Mouse (Mus musculus) adrenal gland, adult 2 months (tissue): ENCODE data around the gene Syt7. TPM values are rescaled to one million over a fixed set of nuclear protein-coding genes. Genes with fewer than 3 reads are reported as not detected.
A peak's percentile ranks its signal among the peaks of the same experiment; 100 is the strongest.

Experiments
- DNase-seq: peaks from one replicate; pipeline ENCODE4 v3.0.0; 2021
- long read RNA-seq: library from polyadenylated mRNA; stranded (forward); transcript quantifications from one replicate; pipeline ENCODE4 v2.0.0, GENCODE M21; 2021
- polyA plus RNA-seq: library from polyadenylated mRNA; depleted of rRNA; stranded (reverse); fragments of >200 nt; gene quantifications from 2 replicates; pipeline ENCODE4 v1.2.3, GENCODE M21; 2012; rRNA removed
- total RNA-seq, 2 experiments: library from RNA; stranded (reverse); gene quantifications; 2 replicates each; pipeline ENCODE4 v1.2.3; 2021

Gene Syt7
- total RNA-seq (10 to 100 TPM; 27.2 to 38.3 TPM), polyA plus RNA-seq (12.2 and 13.5 TPM in 2 replicates)
- long read RNA-seq, full-length matches to known transcripts = 3 of 7 reads
- long read RNA-seq, partial matches to known transcripts = 0 of 7 reads
- long read RNA-seq, other reads (novel, unspliced or antisense) = 4 of 7 reads

GRCm38 (mm10) chr19:10388615-10389313, at the start of gene Syt7:
TSS of gene Syt7 (plus strand) at chr19:10389090.
- peak; percentile 94 for DNase-seq

GRCm38 (mm10) chr19:10339271-10339670, 49.6 kb upstream of the Syt7 start:
- no peak for DNase-seq

GRCm38 (mm10) chr19:10340661-10341060, 48.2 kb upstream of the Syt7 start:
- DNase-seq = no peak

GRCm38 (mm10) chr19:10341152-10341551, 47.7 kb upstream of the Syt7 start:
- peak; percentile 23 for DNase-seq

GRCm38 (mm10) chr19:10341817-10342439, 47.0 kb upstream of the Syt7 start:
- DNase-seq = peak; percentile 85

GRCm38 (mm10) chr19:10343866-10344265, 45.0 kb upstream of the Syt7 start:
- DNase-seq = no peak

GRCm38 (mm10) chr19:10345696-10346095, 43.2 kb upstream of the Syt7 start:
- no peak for DNase-seq

GRCm38 (mm10) chr19:10347628-10348273, 41.1 kb upstream of the Syt7 start:
- no peak for DNase-seq

- DNase-seq = no peak
Measured at GRCm38 (mm10) chr19:10352218-10352617, 36.7 kb upstream of the Syt7 start.

GRCm38 (mm10) chr19:10354830-10355229, 34.1 kb upstream of the Syt7 start:
- DNase-seq = no peak

GRCm38 (mm10) chr19:10356845-10357503, 31.9 kb upstream of the Syt7 start:
- DNase-seq = peak; percentile 68

- no peak for DNase-seq
Measured at GRCm38 (mm10) chr19:10359105-10359946, 29.6 kb upstream of the Syt7 start.

GRCm38 (mm10) chr19:10362473-10363129, 26.3 kb upstream of the Syt7 start:
- no peak for DNase-seq

- no peak for DNase-seq
Measured at GRCm38 (mm10) chr19:10363869-10364268, 25.0 kb upstream of the Syt7 start.

- no peak for DNase-seq
Measured at GRCm38 (mm10) chr19:10366116-10366845, 22.6 kb upstream of the Syt7 start.

- no peak for DNase-seq
Measured at GRCm38 (mm10) chr19:10367802-10368201, 21.1 kb upstream of the Syt7 start.

- no peak for DNase-seq
Measured at GRCm38 (mm10) chr19:10369936-10370335, 19.0 kb upstream of the Syt7 start.

- DNase-seq = no peak
Measured at GRCm38 (mm10) chr19:10373191-10373590, 15.7 kb upstream of the Syt7 start.

- DNase-seq = no peak
Measured at GRCm38 (mm10) chr19:10375260-10375659, 13.6 kb upstream of the Syt7 start.

- DNase-seq = no peak
Measured at GRCm38 (mm10) chr19:10379978-10380377, 8.9 kb upstream of the Syt7 start.
